Mouse (Mus musculus): ENCODE results near the gene Ugt1a6a.

DNA sequence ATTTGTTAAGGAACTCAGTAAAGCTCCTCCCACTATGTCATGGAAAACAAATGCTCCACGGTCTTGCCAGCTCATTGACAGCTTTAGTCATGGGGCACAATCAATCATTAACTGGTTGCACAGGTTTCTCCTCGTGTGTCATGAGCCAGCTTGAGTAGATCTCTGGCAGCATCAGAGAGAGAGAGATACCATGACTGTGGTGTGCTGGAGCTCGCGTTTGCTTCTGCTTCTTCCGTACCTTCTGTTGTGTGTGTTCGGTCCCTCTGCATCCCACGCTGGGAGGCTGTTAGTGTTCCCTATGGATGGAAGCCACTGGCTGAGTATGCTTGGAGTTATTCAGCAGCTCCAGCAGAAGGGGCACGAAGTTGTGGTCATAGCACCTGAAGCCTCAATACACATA, 77.2 kb downstream of the Ugt1a6a start, which contains the start of gene Ugt1a1:
- TF ChIP-seq CTCF (IDR thresholded peaks at IDR 0.05; ENCODE audit: low read depth, low read length) (no peak), POLR2A (IDR thresholded peaks at IDR 0.05; ENCODE audit: extremely low read depth, insufficient read depth, low read length) (no peak)
